13 mouse cellular contexts compared by ENCODE assay signal in genomic region chr6:127684981-127685380, GRCm38 (mm10).
A peak's percentile ranks its signal among the peaks of the same experiment; 100 is the strongest.
DNase-seq lines count a peak whose midpoint lies in the region; ATAC-seq lines count a peak whose summit lies in the region.
"Had no signal": no experiment of that assay in that cellular context is flagged by ENCODE, and none has a peak within 500 bp of the region (broad histone marks: within the 10 kb centered on the region; RNA-seq: fewer than 3 reads in every experiment).

No protein-coding gene starts in this region.

- H3K4me1 ChIP-seq in kidney, embryonic 15.5 days, result no peaks in the 10 kb centered on the region
- H3K4me1 ChIP-seq in hindbrain, embryonic 11.5 days (replicated peaks; ENCODE audit: control insufficient read depth, insufficient read depth, low read length), result no peaks in the 10 kb centered on the region
- peaks cover 31% of the 10 kb centered on the region for H3K4me1 ChIP-seq in neural tube, embryonic 13.5 days (replicated peaks)

- no peak for ATAC-seq in kidney, embryonic 15.5 days (replicated peaks; ENCODE audit: low FRiP score)
- peak; percentile 55 for ATAC-seq in hindbrain, embryonic 11.5 days (ENCODE audit: low FRiP score)
- peak; percentile 69 for ATAC-seq in neural tube, embryonic 13.5 days (ENCODE audit: low read depth)

- H3K4me2 ChIP-seq in kidney, embryonic 15.5 days, result no peak overlapping the region
- no peak overlapping the region for H3K4me2 ChIP-seq in hindbrain, embryonic 11.5 days (replicated peaks; ENCODE audit: low read depth, low read length)
- H3K4me2 ChIP-seq in neural tube, embryonic 13.5 days, result no peak overlapping the region
- H3K4me2 ChIP-seq: embryonic facial prominence, embryonic 13.5 days; liver, embryonic 11.5 days had no signal

- H3K27me3 ChIP-seq in kidney, embryonic 15.5 days, result no peaks in the 10 kb centered on the region
- no peaks in the 10 kb centered on the region for H3K27me3 ChIP-seq in hindbrain, embryonic 11.5 days (ENCODE audit: control insufficient read depth, insufficient read depth, low read length)
- no peaks in the 10 kb centered on the region for H3K27me3 ChIP-seq in neural tube, embryonic 13.5 days

- peak; percentile 50 for DNase-seq in adrenal gland, adult 2 months
- DNase-seq in adrenal gland, adult 18-20 months (ENCODE audit: low spot score in 2 of 2), result no peak
- peak; percentile 14 for DNase-seq in kidney, postnatal 14 days
- peak; percentile 46 for DNase-seq in hindbrain, embryonic 11.5 days (ENCODE audit: low spot score)
- no peak for DNase-seq in kidney, postnatal 36 days
- no peak for DNase-seq in urinary bladder, postnatal 10 days (ENCODE audit: low spot score)
- DNase-seq: cerebellum, adult 11 months; heart, postnatal 14 days; kidney, postnatal 10 days had no signal

- WGBS in kidney, embryonic 15.5 days, result 57% methylated on average over 4 of the region's 4 CpGs
- WGBS in hindbrain, embryonic 11.5 days, result 74% methylated on average over 4 of the region's 4 CpGs
- 26% methylated on average over 4 of the region's 4 CpGs for WGBS in neural tube, embryonic 13.5 days

- no peaks in the 10 kb centered on the region for H3K36me3 ChIP-seq in kidney, embryonic 15.5 days
- H3K36me3 ChIP-seq in hindbrain, embryonic 11.5 days (ENCODE audit: control insufficient read depth, insufficient read depth, low read length), result no peaks in the 10 kb centered on the region
- H3K36me3 ChIP-seq in neural tube, embryonic 13.5 days, result 0 out of 2 replicates have a peak, but pooled peaks cover 6% of the 10 kb centered on the region
- H3K36me3 ChIP-seq: embryonic facial prominence, embryonic 13.5 days had no signal

- H3K9me3 ChIP-seq in kidney, embryonic 15.5 days (replicated peaks), result no peaks in the 10 kb centered on the region
- H3K9me3 ChIP-seq in hindbrain, embryonic 11.5 days (ENCODE audit: control insufficient read depth, low read length), result no peaks in the 10 kb centered on the region
- no peaks in the 10 kb centered on the region for H3K9me3 ChIP-seq in neural tube, embryonic 13.5 days
- H3K9me3 ChIP-seq: embryonic facial prominence, embryonic 13.5 days had no signal

- H3K9ac ChIP-seq in kidney, embryonic 15.5 days, result no peak overlapping the region
- H3K9ac ChIP-seq in hindbrain, embryonic 11.5 days (ENCODE audit: low read depth, low read length), result no peak overlapping the region
- no peak overlapping the region for H3K9ac ChIP-seq in neural tube, embryonic 13.5 days
- H3K9ac ChIP-seq: embryonic facial prominence, embryonic 13.5 days had no signal

- H3K27ac ChIP-seq in kidney, embryonic 15.5 days, result no peak overlapping the region
- H3K27ac ChIP-seq in hindbrain, embryonic 11.5 days (ENCODE audit: low read depth, low read length), result peak overlapping the region; percentile 14; the same call in 1 of the 2 replicates
- H3K27ac ChIP-seq in neural tube, embryonic 13.5 days (replicated peaks), result peak overlapping the region; percentile 79
- H3K27ac ChIP-seq: embryonic facial prominence, embryonic 13.5 days had no signal

- H3K4me3 ChIP-seq in kidney, embryonic 15.5 days (replicated peaks), result no peak overlapping the region
- no peak overlapping the region for H3K4me3 ChIP-seq in hindbrain, embryonic 11.5 days (ENCODE audit: low read depth, low read length)
- H3K4me3 ChIP-seq in neural tube, embryonic 13.5 days, result no peak overlapping the region
- H3K4me3 ChIP-seq: embryonic facial prominence, embryonic 13.5 days had no signal

Comparison
In these comparisons a context has a peak if more than half of its experiments do, and no peak if none do; other contexts are left out.
1. DNase-seq: peak in adrenal gland, adult 2 months (single experiment), kidney, postnatal 14 days (single experiment) and hindbrain, embryonic 11.5 days (single experiment); none in adrenal gland, adult 18-20 months (0 of 2), kidney, postnatal 36 days (0 of 2) and urinary bladder, postnatal 10 days (single experiment).